Mouse (Mus musculus): ENCODE results near the gene Gm21972. TPM values are rescaled to one million over a fixed set of nuclear protein-coding genes. Genes with fewer than 3 reads are reported as not detected.

The Gm21972 gene
- polyA plus RNA-seq (2012; rRNA removed), result 2.6 and 3.1 TPM in 2 replicates

DNA sequence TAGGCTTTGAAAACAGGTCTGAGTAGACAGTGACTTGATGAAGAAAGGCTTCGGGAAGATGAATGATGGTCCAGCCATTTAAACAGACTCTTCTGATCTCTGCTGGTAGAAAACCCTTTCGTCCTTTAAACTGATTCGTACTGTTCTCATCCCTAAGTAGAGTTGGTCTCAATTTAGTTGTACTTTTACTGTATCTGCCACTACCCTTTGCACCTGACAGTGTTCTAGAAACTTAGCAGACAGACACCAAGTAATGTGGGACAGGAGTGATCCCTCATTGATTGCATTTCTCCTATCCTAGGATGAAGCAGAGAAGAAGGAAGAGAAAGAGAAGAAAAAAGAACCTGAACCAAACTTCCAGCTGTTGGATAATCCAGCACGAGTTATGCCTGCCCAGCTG lies at the start of gene Gm21972:
Gm21972 (plus strand) TSS at position 301 of the 400 bp plus-strand sequence.
- TF ChIP-seq CTCF (IDR thresholded peaks at IDR 0.05; ENCODE audit: control insufficient read depth, insufficient read depth, insufficient replicate concordance, low read depth, low read length) (no peak), POLR2A (IDR thresholded peaks at IDR 0.05; ENCODE audit: control insufficient read depth, low read depth, low read length) (no peak)
- H3K36me3 ChIP-seq (ENCODE audit: control insufficient read depth, insufficient read depth, low read length), result peaks cover 3% of the 10 kb centered on the region; the same call in 1 of the 2 replicates
- no peaks in the 10 kb centered on the region for H3K4me1 ChIP-seq (ENCODE audit: control insufficient read depth, insufficient read depth, low read length)
- no peaks in the 10 kb centered on the region for H3K27me3 ChIP-seq (ENCODE audit: control insufficient read depth, insufficient read depth, low read length)
- H3K4me3 ChIP-seq (ENCODE audit: control insufficient read depth, low read depth, low read length), result no peak within 1 kb of the TSS
- H3K27ac ChIP-seq (ENCODE audit: control insufficient read depth, insufficient read depth, low read depth, low read length), result no peak within 1 kb of the TSS

- no peaks in the 10 kb centered on the region for H3K27me3 ChIP-seq (ENCODE audit: control insufficient read depth, insufficient read depth, low read length)
These were observed 39.0 kb upstream of the Gm21972 start for GRCm38 (mm10) chr1:86094413-86094812.

DNA sequence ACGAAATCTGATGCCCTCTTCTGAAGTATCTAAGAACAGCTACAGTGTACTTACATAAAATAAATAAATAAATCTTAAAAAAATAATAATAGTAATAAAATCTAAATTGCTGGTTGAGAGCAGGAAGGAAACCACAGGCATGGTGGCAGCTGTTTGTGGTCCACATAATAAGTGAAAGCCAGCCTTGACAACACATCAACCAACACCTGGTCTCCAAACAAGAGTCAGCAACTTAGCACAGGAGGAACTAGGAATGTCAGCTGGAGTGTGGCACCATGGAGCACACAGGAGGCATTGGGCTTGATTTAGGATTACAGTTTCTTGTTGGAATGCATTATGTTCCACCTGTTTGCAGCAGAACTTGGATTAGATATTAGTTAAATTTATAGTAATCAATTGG lies 28.4 kb upstream of the Gm21972 start:
- Histone ChIP-seq H3K36me3 (ENCODE audit: control insufficient read depth, insufficient read depth, low read length) (no peaks in the 10 kb centered on the region), H3K27me3 (ENCODE audit: control insufficient read depth, insufficient read depth, low read length) (no peaks in the 10 kb centered on the region), H3K4me3 (ENCODE audit: control insufficient read depth, low read depth, low read length) (no peak overlapping the region), H3K27ac (ENCODE audit: control insufficient read depth, insufficient read depth, low read depth, low read length) (no peak overlapping the region), H3K4me1 (ENCODE audit: control insufficient read depth, insufficient read depth, low read length) (no peaks in the 10 kb centered on the region)
- TF ChIP-seq CTCF (IDR thresholded peaks at IDR 0.05; ENCODE audit: control insufficient read depth, insufficient read depth, insufficient replicate concordance, low read depth, low read length), result no peak
- no peak for TF ChIP-seq POLR2A (IDR thresholded peaks at IDR 0.05; ENCODE audit: control insufficient read depth, low read depth, low read length)

More at GRCm38 (mm10) chr1:86094413-86094812, 39.0 kb upstream of the Gm21972 start:
- H3K36me3 ChIP-seq (ENCODE audit: control insufficient read depth, insufficient read depth, low read length), result peaks cover 3% of the 10 kb centered on the region; the same call in 1 of the 2 replicates
- no peak overlapping the region for H3K4me3 ChIP-seq (ENCODE audit: control insufficient read depth, low read depth, low read length)
- TF ChIP-seq CTCF (IDR thresholded peaks at IDR 0.05; ENCODE audit: control insufficient read depth, insufficient read depth, insufficient replicate concordance, low read depth, low read length) (no peak), POLR2A (IDR thresholded peaks at IDR 0.05; ENCODE audit: control insufficient read depth, low read depth, low read length) (no peak)
- H3K4me1 ChIP-seq (ENCODE audit: control insufficient read depth, insufficient read depth, low read length), result no peaks in the 10 kb centered on the region
- no peak overlapping the region for H3K27ac ChIP-seq (ENCODE audit: control insufficient read depth, insufficient read depth, low read depth, low read length)

GRCm38 (mm10) chr1:86111779-86112178 lies 21.7 kb upstream of the Gm21972 start, which contains the start of gene Htr2b:
Gene Htr2b, minus strand, starts transcription at chr1:86111970.
- H3K4me3 ChIP-seq (ENCODE audit: control insufficient read depth, low read depth, low read length), result no peak within 1 kb of the TSS
- H3K36me3 ChIP-seq (ENCODE audit: control insufficient read depth, insufficient read depth, low read length), result no peaks in the 10 kb centered on the region
- no peaks in the 10 kb centered on the region for H3K4me1 ChIP-seq (ENCODE audit: control insufficient read depth, insufficient read depth, low read length)
- no peak for TF ChIP-seq CTCF (IDR thresholded peaks at IDR 0.05; ENCODE audit: control insufficient read depth, insufficient read depth, insufficient replicate concordance, low read depth, low read length)
- no peak for TF ChIP-seq POLR2A (IDR thresholded peaks at IDR 0.05; ENCODE audit: control insufficient read depth, low read depth, low read length)
- H3K27me3 ChIP-seq (ENCODE audit: control insufficient read depth, insufficient read depth, low read length), result no peaks in the 10 kb centered on the region
- H3K27ac ChIP-seq (ENCODE audit: control insufficient read depth, insufficient read depth, low read depth, low read length), result no peak within 1 kb of the TSS

DNA sequence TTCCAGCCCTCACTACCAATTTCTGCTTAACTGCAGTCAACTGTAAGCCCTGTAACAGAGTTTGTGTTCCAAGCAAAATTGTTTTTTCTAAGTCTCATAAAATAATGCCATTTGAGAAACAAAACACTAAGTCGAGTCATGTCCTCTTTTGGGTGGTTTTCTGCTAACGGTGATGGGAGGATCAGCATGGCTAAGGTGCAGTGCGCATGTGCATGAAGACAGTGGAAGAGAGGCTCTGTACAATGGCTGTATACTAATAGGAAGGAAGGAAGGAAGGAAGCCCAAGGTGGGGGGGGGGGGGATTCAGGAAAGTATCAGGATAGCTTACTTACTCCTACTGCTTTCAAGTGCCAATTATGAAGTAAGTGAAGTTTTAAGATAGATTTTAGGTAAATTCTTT lies 19.3 kb upstream of the Gm21972 start:
- H3K4me3 ChIP-seq (ENCODE audit: control insufficient read depth, low read depth, low read length), result no peak overlapping the region
- TF ChIP-seq POLR2A (IDR thresholded peaks at IDR 0.05; ENCODE audit: control insufficient read depth, low read depth, low read length) (no peak), CTCF (IDR thresholded peaks at IDR 0.05; ENCODE audit: control insufficient read depth, insufficient read depth, insufficient replicate concordance, low read depth, low read length) (no peak)
- no peaks in the 10 kb centered on the region for H3K36me3 ChIP-seq (ENCODE audit: control insufficient read depth, insufficient read depth, low read length)
- H3K4me1 ChIP-seq (ENCODE audit: control insufficient read depth, insufficient read depth, low read length), result no peaks in the 10 kb centered on the region
- H3K27ac ChIP-seq (ENCODE audit: control insufficient read depth, insufficient read depth, low read depth, low read length), result no peak overlapping the region
- H3K27me3 ChIP-seq (ENCODE audit: control insufficient read depth, insufficient read depth, low read length), result no peaks in the 10 kb centered on the region

- H3K27ac ChIP-seq (ENCODE audit: control insufficient read depth, insufficient read depth, low read depth, low read length), result no peak overlapping the region
- peaks cover 2% of the 10 kb centered on the region for H3K36me3 ChIP-seq (ENCODE audit: control insufficient read depth, insufficient read depth, low read length)
- H3K4me3 ChIP-seq (ENCODE audit: control insufficient read depth, low read depth, low read length), result no peak overlapping the region
- H3K27me3 ChIP-seq (ENCODE audit: control insufficient read depth, insufficient read depth, low read length), result no peaks in the 10 kb centered on the region
- no peak for TF ChIP-seq POLR2A (IDR thresholded peaks at IDR 0.05; ENCODE audit: control insufficient read depth, low read depth, low read length)
- TF ChIP-seq CTCF (IDR thresholded peaks at IDR 0.05; ENCODE audit: control insufficient read depth, insufficient read depth, insufficient replicate concordance, low read depth, low read length), result no peak
- no peaks in the 10 kb centered on the region for H3K4me1 ChIP-seq (ENCODE audit: control insufficient read depth, insufficient read depth, low read length)
These were observed 13.9 kb upstream of the Gm21972 start for GRCm38 (mm10) chr1:86119549-86119948.

GRCm38 (mm10) chr1:86126036-86126435 lies 7.4 kb upstream of the Gm21972 start:
- H3K4me3 ChIP-seq (ENCODE audit: control insufficient read depth, low read depth, low read length), result no peak overlapping the region
- no peak overlapping the region for H3K27ac ChIP-seq (ENCODE audit: control insufficient read depth, insufficient read depth, low read depth, low read length)
- H3K36me3 ChIP-seq (ENCODE audit: control insufficient read depth, insufficient read depth, low read length), result peaks cover 2% of the 10 kb centered on the region; the same call in 1 of the 2 replicates
- H3K4me1 ChIP-seq (ENCODE audit: control insufficient read depth, insufficient read depth, low read length), result no peaks in the 10 kb centered on the region
- no peaks in the 10 kb centered on the region for H3K27me3 ChIP-seq (ENCODE audit: control insufficient read depth, insufficient read depth, low read length)
- no peak for TF ChIP-seq CTCF (IDR thresholded peaks at IDR 0.05; ENCODE audit: control insufficient read depth, insufficient read depth, insufficient replicate concordance, low read depth, low read length)
- no peak for TF ChIP-seq POLR2A (IDR thresholded peaks at IDR 0.05; ENCODE audit: control insufficient read depth, low read depth, low read length)

Measured in testis, adult 2 months (tissue).